Mouse (Mus musculus): ENCODE data around the gene Liph. TPM values are rescaled to one million over a fixed set of nuclear protein-coding genes. Genes with fewer than 3 reads are reported as not detected.
"Not testable (repeated sequence)": the region's sequence is repeated elsewhere in the genome, so short reads cannot be mapped to it uniquely, and the experiment has no call there.

The Liph gene
- total RNA-seq, 1 experiment from 2014 or later, result 0.23 TPM

DNA sequence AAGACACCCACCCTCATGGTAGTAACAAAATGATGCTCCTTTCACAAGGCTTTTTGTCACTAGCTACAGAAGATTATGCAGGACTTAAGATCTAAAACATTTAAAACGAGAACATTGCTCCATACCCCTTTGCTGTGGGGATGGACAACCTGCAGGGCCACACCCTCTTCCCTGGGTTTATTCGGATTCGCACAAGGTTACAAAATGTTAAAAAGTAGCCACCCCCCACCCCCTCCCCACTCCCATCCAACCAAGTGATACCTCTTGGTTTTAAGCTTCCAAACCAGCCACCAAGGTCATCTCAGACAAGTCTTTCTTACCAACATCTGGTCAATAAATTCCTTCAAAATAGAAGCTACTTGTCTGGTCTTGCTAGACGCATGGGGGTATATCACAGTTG lies 11.9 kb downstream of the Liph start:
- ATAC-seq (ENCODE audit: extremely low read depth, insufficient number of reproducible peaks, low FRiP score, poor library complexity, severe bottlenecking), result no peak

DNA sequence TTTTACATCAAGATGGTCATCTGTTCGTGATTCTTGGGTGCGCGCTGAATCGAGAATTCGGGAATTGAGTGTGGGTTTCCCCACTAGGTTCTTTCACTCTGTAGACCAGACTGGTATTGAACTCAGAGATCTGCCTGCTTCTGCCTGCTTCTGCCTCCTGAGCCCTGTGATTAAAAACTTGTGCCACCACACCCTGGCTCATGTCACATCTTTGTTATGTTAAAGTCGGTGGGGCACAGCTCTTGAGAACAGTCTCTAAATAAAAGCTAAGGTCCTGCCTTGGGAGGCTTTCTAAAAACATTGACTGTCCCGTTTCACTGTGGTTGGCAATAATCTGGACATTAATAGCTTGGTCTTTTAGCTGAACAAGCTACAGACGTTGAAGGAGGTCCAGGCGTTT lies 12.3 kb downstream of the Liph start:
- no peak for ATAC-seq (ENCODE audit: extremely low read depth, insufficient number of reproducible peaks, low FRiP score, poor library complexity, severe bottlenecking)

DNA sequence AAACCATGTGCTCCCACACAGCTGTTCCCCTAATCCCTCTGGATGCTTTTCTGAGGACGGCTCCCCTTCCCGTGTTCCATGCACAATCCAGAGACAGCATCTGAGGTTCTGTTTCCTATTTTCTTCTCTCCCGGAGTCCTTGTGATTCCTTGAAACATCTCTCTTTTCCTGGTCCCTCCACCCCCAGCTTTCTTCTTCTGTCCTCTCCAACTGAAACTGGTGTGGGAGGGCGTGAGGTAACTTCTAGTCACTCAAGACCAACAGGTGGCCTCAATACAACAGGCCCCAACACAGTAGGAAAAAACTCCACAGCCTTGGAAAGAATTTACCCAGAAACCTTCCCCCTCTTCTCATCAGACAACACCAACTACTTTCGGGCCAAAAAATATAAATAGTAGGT lies 18.1 kb downstream of the Liph start:
- no peak for ATAC-seq (ENCODE audit: extremely low read depth, insufficient number of reproducible peaks, low FRiP score, poor library complexity, severe bottlenecking)

DNA sequence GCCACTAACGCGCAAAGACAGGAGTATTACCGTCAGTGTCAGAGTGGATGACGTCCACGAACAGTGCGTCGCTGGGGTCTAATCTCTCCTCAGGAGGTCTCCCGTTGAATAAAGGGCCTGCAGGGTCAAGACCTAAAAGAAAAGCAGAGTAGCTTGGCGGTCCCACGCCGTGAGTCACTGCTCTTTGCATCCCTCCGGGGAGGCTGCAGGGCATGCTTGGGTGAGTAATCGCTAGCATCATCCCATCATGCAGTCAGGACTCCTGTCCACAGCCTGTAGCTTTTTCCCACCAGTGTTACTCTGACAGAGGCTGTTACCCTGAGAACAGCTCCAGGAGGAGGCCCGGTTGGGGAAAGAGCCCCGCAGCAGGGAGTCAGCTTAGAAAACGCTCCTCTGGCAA lies 19.3 kb downstream of the Liph start:
- ATAC-seq (ENCODE audit: extremely low read depth, insufficient number of reproducible peaks, low FRiP score, poor library complexity, severe bottlenecking), result no peak

DNA sequence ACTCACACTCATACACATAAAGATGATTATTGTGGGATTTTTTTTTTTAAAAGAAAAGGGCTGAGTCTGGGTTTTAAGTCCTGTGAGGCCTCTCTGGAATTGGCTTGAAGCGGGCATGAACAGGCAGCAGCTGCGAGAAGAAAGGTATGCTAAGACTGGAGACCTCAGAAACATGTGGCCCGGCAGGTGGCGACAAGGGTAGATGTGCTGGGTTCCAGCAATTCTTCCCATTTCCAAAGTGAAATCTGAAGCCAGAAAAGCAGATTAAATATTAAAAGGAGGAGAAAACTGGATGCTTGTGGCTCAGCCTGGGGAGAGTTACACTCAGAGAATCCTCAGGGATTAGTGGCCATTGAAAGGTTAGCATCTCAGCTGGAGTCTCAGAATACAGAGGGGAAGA lies 24.0 kb downstream of the Liph start:
- ATAC-seq (ENCODE audit: extremely low read depth, insufficient number of reproducible peaks, low FRiP score, poor library complexity, severe bottlenecking), result no peak

DNA sequence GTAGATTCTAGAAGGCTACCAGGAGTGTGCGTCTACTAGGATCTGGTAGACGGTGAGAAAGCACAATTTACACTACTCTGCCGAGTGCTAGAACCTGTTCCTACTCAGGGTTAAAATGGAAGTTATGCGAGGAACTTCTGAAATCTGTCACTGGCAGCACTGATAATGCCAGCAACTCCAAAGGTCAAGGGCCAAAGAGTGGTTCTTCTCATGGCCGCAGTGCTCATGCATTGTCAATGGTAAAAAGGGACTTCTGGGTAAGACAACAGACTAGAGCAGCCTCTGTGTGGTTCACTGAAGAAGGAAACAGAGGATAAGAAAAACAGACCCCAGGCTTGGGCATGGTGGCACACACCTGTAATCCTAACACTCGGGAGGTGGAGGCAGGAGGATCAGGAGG lies 24.9 kb downstream of the Liph start:
- no peak for ATAC-seq (ENCODE audit: extremely low read depth, insufficient number of reproducible peaks, low FRiP score, poor library complexity, severe bottlenecking)

DNA sequence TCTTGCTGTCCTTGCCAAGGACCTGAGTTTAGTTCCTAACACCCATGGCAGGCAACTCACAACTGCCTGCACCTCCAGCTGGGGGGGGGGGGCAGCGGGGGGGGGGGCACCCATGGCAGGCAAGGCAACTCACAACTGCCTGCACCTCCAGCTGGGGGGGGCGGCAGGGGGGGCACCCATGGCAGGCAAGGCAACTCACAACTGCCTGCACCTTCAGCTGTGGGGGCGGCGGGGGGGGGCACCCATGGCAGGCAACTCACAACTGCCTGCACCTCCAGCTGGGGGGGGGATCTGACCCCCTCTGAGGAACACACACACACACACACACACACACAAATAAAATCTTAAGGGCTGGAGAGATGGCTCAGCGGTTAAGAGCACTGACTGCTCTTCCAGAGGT lies 25.6 kb downstream of the Liph start:
- ATAC-seq (ENCODE audit: extremely low read depth, insufficient number of reproducible peaks, low FRiP score, poor library complexity, severe bottlenecking), result no peak

DNA sequence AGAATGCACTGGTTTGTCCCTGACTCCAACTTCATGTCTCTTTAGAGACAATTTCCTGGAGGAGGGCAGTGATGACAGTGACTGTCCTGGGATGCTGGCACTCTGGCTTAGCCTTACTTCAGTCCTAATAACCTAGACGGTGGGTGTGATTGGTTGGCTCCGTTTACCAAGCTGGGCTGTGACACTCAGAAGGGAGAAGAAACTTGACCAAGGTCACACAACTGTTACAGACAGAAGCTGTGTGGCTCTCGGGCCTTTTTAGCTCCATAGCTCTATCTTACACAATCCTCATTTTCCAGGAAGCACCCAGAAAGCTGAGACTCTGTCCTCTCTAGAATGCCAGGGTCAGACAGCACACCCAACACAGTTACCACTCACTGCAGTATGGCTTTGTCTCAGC lies 29.9 kb downstream of the Liph start:
- ATAC-seq (ENCODE audit: extremely low read depth, insufficient number of reproducible peaks, low FRiP score, poor library complexity, severe bottlenecking), result no peak

DNA sequence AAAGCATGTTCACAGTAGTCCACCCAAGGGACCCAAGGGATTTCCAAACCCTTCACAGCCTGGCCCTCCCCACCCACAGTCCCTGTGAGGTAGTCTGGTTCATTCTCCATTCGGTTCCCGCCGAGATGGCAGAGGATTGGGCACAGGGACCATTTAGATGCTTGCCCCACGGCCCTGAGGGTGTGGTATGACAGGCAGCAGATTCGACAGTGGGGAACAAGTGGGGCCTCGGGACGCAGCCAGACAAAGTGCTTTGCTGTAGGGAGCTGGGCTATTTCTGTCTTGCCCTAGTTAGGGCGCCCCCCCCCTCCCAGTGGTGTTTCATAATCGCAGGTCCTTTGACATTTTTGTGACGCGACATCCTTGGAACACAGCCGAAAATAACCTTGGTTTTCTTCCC lies 39.9 kb downstream of the Liph start:
- no peak for ATAC-seq (ENCODE audit: extremely low read depth, insufficient number of reproducible peaks, low FRiP score, poor library complexity, severe bottlenecking)

DNA sequence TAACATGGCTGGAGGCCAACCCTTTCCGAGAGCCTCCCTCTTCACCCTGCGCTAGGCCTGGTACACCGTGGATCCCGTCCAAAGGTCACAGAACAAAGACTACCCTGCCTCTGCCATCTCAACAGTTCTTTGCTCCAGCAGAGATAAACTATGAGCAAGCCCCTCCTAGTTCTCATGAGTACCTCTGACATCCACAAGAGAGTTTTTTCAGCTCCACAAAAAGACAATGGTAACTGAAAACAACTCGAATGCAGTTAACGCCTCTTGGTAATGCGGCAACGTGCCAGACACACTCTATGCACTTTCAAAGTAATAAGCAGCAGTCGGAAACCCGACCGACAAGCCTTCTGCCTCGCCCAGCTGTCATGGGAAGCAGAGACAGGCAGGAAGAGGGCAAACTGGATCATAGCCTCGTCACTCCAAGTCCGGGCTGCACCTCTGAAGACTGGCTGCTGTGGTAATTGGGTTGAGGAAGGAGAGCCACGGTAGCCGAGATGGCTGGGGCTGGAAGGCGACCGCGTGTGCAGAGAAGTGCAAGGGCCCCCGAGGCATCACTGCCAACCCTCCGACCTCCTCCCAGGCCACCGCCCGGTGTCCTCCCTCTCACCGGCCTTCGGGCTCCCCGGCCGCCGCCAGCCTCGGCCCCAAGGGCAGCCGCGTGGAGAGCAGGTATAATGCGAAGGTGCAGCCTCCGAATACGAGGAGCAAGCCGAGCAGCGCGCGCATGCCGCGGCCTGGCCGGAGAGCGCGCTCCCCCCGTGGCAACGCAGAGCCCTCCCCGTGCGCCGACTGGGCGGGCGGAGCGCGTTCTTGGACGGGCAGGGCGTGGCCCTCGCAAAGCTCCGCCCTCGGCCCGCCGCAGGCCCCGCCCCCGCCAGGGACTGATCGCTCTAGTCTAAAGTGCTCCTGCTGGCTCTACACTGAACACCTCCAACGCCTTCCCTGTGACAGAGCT lies 48.4 kb downstream of the Liph start, which contains the start of gene Tmem41a:
Gene Tmem41a (minus strand): TSS at position 792 of the 955 bp plus-strand sequence.
- ATAC-seq (ENCODE audit: extremely low read depth, insufficient number of reproducible peaks, low FRiP score, poor library complexity, severe bottlenecking), result peak; percentile 45; the same call in 1 of the 2 replicates

DNA sequence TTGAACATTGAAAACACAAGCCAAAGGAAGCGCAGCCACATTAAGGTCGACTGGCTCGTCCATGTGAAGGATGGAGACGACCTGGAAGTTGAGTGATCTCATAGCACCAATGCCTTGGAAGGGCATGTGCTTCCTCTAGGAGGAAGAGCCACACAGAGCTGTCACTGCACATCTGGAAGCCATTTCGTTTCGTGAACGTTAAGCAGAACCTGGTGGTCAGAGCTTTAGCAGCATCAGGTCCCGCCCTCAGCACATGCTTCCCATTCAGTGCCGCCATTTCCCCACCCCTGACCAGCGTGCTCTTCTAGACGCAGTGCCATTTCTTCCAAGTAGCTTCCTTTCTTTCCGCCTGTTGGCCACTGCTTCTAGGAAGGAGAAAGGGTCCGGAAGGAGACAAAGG lies 67.0 kb downstream of the Liph start:
- no peak for ATAC-seq (ENCODE audit: extremely low read depth, insufficient number of reproducible peaks, low FRiP score, poor library complexity, severe bottlenecking)

DNA sequence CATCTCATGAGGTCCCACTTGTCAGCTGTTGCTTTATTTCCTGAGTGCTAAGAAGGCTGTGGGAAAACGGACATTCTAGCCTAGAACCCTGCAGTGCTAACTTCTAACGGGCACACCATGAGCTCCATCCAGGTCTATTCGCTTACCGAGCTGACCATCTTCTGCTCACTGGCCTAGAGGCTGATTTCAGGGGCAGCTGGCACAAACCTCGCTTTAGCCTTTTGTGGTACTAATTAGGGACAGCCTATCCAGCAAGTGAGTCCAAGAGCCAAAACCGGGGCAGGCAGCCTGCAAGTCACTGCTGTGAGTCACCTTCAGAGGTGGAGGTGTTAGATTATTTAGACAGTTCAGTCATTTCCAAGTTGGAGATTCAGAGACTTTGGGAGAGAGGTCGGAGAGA lies 78.8 kb downstream of the Liph start:
- no peak for ATAC-seq (ENCODE audit: extremely low read depth, insufficient number of reproducible peaks, low FRiP score, poor library complexity, severe bottlenecking)

DNA sequence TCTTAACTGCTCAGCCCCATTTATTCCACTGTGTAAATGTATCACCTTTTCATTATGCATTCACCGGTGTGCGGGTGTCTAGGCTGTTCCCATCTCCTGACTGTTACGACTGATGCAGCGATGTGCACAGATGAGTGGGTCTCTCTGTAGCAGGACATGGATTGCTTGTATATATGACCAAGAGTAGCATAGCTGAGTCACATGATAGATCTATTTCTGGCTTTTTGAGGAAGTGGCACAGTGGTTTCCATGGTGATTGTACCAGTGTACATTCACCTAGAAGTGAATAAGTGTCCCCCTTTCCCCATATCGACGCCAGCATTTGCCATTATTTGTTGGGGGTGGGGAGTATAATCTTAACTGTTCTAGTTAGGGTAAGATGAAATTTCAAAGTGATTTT lies 82.1 kb downstream of the Liph start:
- ATAC-seq (ENCODE audit: extremely low read depth, insufficient number of reproducible peaks, low FRiP score, poor library complexity, severe bottlenecking), result 0 out of 2 replicates have a peak, but pooled peaks have one; percentile 36

DNA sequence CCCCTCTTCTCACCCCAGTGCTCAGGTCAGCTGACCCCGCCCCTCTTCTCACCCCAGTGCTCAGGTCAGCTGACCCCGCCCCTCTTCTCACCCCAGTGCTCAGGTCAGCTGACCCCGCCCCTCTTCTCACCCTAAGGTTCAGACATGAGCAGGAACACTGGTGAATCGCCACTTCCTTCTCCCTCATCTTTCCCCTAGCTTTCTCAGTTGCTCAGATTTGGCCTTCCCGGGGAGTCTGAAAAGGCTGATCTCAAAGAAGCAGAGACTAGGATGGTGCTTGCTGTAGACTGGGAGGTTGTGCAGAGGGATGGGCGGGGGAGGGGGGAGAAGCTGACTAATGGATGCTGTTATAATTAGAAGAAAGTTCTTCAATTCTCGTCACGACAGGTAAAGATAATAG lies 86.6 kb downstream of the Liph start:
- not testable (repeated sequence) for ATAC-seq (ENCODE audit: extremely low read depth, insufficient number of reproducible peaks, low FRiP score, poor library complexity, severe bottlenecking)

DNA sequence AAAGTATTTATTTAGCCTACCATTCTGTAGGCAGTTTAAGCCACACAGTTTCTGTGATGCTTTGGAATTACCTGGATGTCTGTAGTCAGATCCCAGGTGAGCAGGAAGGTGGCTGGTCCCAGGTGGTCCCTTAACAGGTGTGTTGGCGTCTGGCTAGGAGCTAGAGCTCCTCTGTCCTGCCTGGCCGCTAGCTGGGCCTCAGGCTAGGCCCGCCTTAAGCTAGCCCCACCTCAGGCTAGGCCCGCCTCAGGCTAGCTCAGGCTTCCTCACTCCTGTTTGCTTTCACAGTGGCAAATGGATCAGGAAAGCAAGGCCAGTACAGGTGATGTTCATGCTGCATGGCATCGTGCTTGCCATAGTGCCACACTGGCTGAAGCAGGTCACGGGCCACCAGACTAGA lies 88.6 kb downstream of the Liph start:
- ATAC-seq (ENCODE audit: extremely low read depth, insufficient number of reproducible peaks, low FRiP score, poor library complexity, severe bottlenecking), result no peak

DNA sequence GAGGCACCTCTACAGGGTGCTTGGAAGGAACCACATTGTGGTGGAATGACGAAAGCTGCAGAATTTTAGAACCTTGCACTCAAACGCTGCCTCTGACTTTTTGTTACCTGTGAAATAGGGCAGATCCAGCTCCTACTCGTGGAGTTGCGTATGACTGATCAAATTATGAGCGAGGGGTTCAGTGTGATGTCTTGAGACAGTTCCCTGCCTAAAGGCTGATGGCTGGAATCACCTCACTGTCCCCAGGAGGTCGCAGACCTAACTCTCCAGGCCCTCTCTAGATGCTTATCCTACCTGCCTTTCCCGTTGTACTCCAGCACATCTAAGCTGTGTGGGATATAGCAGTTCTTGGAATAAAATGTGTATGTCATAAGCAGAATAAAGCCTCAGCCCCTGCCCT lies 89.5 kb downstream of the Liph start:
- no peak for ATAC-seq (ENCODE audit: extremely low read depth, insufficient number of reproducible peaks, low FRiP score, poor library complexity, severe bottlenecking)

DNA sequence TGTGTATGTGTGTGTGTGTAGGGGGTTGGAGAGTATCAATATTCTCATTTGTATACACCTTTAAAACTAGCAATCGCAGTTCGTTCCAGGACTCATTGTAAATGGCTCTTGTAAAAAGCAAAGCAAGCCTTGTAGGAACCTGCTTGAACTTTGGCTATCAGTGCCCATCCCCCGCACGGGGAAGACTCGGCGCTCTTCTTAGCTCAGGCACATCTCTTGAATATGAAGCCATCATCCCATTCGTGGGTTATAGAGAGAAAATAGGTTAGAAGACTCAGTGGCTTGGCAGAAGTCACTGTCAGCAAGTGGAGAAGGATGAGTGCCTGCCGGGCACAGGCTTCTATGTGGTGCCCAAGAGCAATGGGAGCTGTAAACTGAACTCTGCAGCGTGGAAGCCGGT lies 90.8 kb downstream of the Liph start:
- no peak for ATAC-seq (ENCODE audit: extremely low read depth, insufficient number of reproducible peaks, low FRiP score, poor library complexity, severe bottlenecking)
